Mouse (Mus musculus) liver, adult 2 months (tissue): Measurements from ENCODE around the gene Hs3st6. TPM values are rescaled to one million over a fixed set of nuclear protein-coding genes. Genes with fewer than 3 reads are reported as not detected.

Experiments
- DNase-seq: peaks from one replicate; pipeline ENCODE4 v3.0.0-alpha.2; 2011; ENCODE audit warnings: low read depth, low spot score; ENCODE audit errors: extremely low read depth
- H3K27ac ChIP-seq: fragments of 200-500 bp; replicated peaks from 2 replicates; pipeline ENCODE4 v1.5.1; 2012; ENCODE audit warnings: low read depth, mild to moderate bottlenecking, control low read depth, inconsistent platforms, low read length; ENCODE audit not compliant: insufficient read depth
- H3K27me3 ChIP-seq: fragments of 200-500 bp; 2 replicates; pipeline ENCODE4 v1.6.1; 2012; ENCODE audit warnings: mild to moderate bottlenecking, moderate library complexity, low read length, inconsistent platforms; ENCODE audit not compliant: control insufficient read depth, insufficient read depth
- H3K36me3 ChIP-seq: fragments of 200-500 bp; 2 replicates; pipeline ENCODE4 v1.6.1; 2012; ENCODE audit warnings: low read length, inconsistent platforms; ENCODE audit not compliant: control insufficient read depth, insufficient read depth
- H3K4me1 ChIP-seq: fragments of 200-500 bp; 2 replicates; pipeline ENCODE4 v1.6.1; 2011; ENCODE audit warnings: low read length; ENCODE audit not compliant: control insufficient read depth, insufficient read depth
- H3K4me3 ChIP-seq: fragments of 200-500 bp; 2 replicates; pipeline ENCODE4 v1.5.1; 2011; ENCODE audit warnings: low read depth, mild to moderate bottlenecking, control low read depth, low read length, moderate library complexity; ENCODE audit not compliant: insufficient read depth
- H3K79me2 ChIP-seq: fragments of 200-500 bp; 2 replicates; pipeline ENCODE4 v1.6.1; 2012; ENCODE audit warnings: inconsistent platforms, mild to moderate bottlenecking, low read length, moderate library complexity; ENCODE audit not compliant: control insufficient read depth, insufficient read depth
- H3K9ac ChIP-seq: fragments of 200-500 bp; 2 replicates; pipeline ENCODE4 v1.6.1; 2012; ENCODE audit warnings: low read depth, mild to moderate bottlenecking, control low read depth, inconsistent platforms, low read length
- CTCF ChIP-seq: fragments of 200-500 bp; IDR thresholded peaks from 2 replicates; pipeline ENCODE4 v1.5.1; 2011; ENCODE audit warnings: low read depth, low read length, control low read depth
- POLR2A ChIP-seq: fragments of 200-500 bp; IDR thresholded peaks from 2 replicates; pipeline ENCODE4 v1.6.1; 2011; ENCODE audit warnings: low read length, control low read depth; ENCODE audit not compliant: insufficient read depth; ENCODE audit errors: extremely low read depth
- WGBS: fragments of 180-500 bp; shearing (Covaris S2); methylation state at CpG from one replicate; pipeline ENCODE4 v1.1.7; 2018; 5-methylcytosine and 5-hydroxymethylcytosine counted together
- polyA plus RNA-seq: library from polyadenylated mRNA; depleted of rRNA; stranded (reverse); fragments of >200 nt; gene quantifications from 2 replicates; pipeline ENCODE4 v1.2.3, GENCODE M21; 2012
- total RNA-seq: library from RNA; depleted of rRNA; stranded (reverse); fragments of >200 nt; gene quantifications from 2 replicates; pipeline ENCODE4 v1.2.3, GENCODE M21; 2014

The Hs3st6 gene
- total and polyA plus RNA-seq, 2 experiments = 0.74 to 3.9 TPM

GRCm38 (mm10) chr17:24751528-24751927 is 1.3 kb upstream of the Hs3st6 start:
- Histone ChIP-seq H3K4me1 (peaks cover 6% of the 10 kb centered on the region; the same call in 1 of the 2 replicates), H3K36me3 (no peaks in the 10 kb centered on the region), H3K27ac (no peak overlapping the region), H3K27me3 (peaks cover 7% of the 10 kb centered on the region; the same call in 1 of the 2 replicates), H3K4me3 (no peak overlapping the region), H3K9ac (no peak overlapping the region), H3K79me2 (no peaks in the 10 kb centered on the region)
- TF ChIP-seq CTCF (no peak), POLR2A (no peak)
- no peak for DNase-seq
- 38% methylated on average over 4 of the region's 4 CpGs for WGBS

- Histone ChIP-seq H3K27ac (no peak overlapping the region), H3K36me3 (no peaks in the 10 kb centered on the region), H3K79me2 (no peaks in the 10 kb centered on the region), H3K4me1 (peaks cover 5% of the 10 kb centered on the region; the same call in 1 of the 2 replicates), H3K9ac (no peak overlapping the region), H3K4me3 (no peak overlapping the region), H3K27me3 (peaks cover 7% of the 10 kb centered on the region; the same call in 1 of the 2 replicates)
- DNase-seq = no peak
- TF ChIP-seq POLR2A = no peak
- no peak for TF ChIP-seq CTCF
- 90% methylated on average over 1 of the region's 1 CpGs for WGBS
Observed at GRCm38 (mm10) chr17:24757394-24757793, 4.6 kb downstream of the Hs3st6 start.

GRCm38 (mm10) chr17:24761121-24761520 is 8.3 kb downstream of the Hs3st6 start:
- no peak for DNase-seq
- no peak for TF ChIP-seq POLR2A
- TF ChIP-seq CTCF = no peak
- Histone ChIP-seq H3K27me3 (no peaks in the 10 kb centered on the region), H3K27ac (no peak overlapping the region), H3K4me3 (no peak overlapping the region), H3K36me3 (no peaks in the 10 kb centered on the region), H3K79me2 (no peaks in the 10 kb centered on the region), H3K4me1 (no peaks in the 10 kb centered on the region), H3K9ac (no peak overlapping the region)
- 64% methylated on average over 5 of the region's 5 CpGs for WGBS

GRCm38 (mm10) chr17:24765016-24765905 is 12.5 kb downstream of the Hs3st6 start:
- DNase-seq = no peak
- H3K4me3 ChIP-seq = no peak overlapping the region
- 63% methylated on average over 21 of the region's 22 CpGs for WGBS
- TF ChIP-seq CTCF (no peak), POLR2A (no peak)
- no peaks in the 10 kb centered on the region for H3K4me1 ChIP-seq
- H3K9ac ChIP-seq = no peak overlapping the region
- H3K27me3 ChIP-seq = no peaks in the 10 kb centered on the region
- H3K36me3 ChIP-seq = no peaks in the 10 kb centered on the region
- H3K27ac ChIP-seq = no peak overlapping the region
- H3K79me2 ChIP-seq = no peaks in the 10 kb centered on the region

- Histone ChIP-seq H3K4me1 (no peaks in the 10 kb centered on the region), H3K9ac (no peak overlapping the region), H3K79me2 (no peaks in the 10 kb centered on the region), H3K27ac (no peak overlapping the region), H3K27me3 (no peaks in the 10 kb centered on the region), H3K36me3 (no peaks in the 10 kb centered on the region), H3K4me3 (no peak overlapping the region)
- no peak for TF ChIP-seq CTCF
- no peak for TF ChIP-seq POLR2A
- 58% methylated on average over 12 of the region's 12 CpGs for WGBS
- peak; percentile 39 for DNase-seq
Observed at GRCm38 (mm10) chr17:24766266-24766875, 13.6 kb downstream of the Hs3st6 start.
